Mouse (Mus musculus) midbrain, embryonic 13.5 days (tissue): ENCODE measurements around the gene Acp5. TPM values are rescaled to one million over a fixed set of nuclear protein-coding genes. Genes with fewer than 3 reads are reported as not detected.

ENCODE experiments used
- ATAC-seq: fragments of 200-750 bp; cut with Nextera tagmentation; 2 replicates; pipeline ENCODE4 v1.8.0; 2017; ENCODE audit warnings: mild to moderate bottlenecking, moderate TSS enrichment, moderate library complexity
- H3K27ac ChIP-seq: fragments of 300-500 bp; sonication (generic); 2 replicates; pipeline ENCODE4 v1.5.1; 2015; ENCODE audit warnings: inconsistent platforms, mild to moderate bottlenecking, moderate library complexity
- H3K27me3 ChIP-seq: fragments of 300-500 bp; sonication (generic); 2 replicates; pipeline ENCODE4 v1.6.1; 2015; ENCODE audit warnings: mild to moderate bottlenecking, inconsistent platforms
- H3K36me3 ChIP-seq: fragments of 300-500 bp; sonication (generic); 2 replicates; pipeline ENCODE4 v1.6.1; 2015; ENCODE audit warnings: mild to moderate bottlenecking, inconsistent platforms
- H3K4me1 ChIP-seq: fragments of 300-500 bp; sonication (generic); replicated peaks from 2 replicates; pipeline ENCODE4 v1.6.1; 2015; ENCODE audit warnings: inconsistent platforms
- H3K4me2 ChIP-seq: fragments of 300-500 bp; sonication (generic); replicated peaks from 2 replicates; pipeline ENCODE4 v1.6.1; 2015; ENCODE audit warnings: moderate library complexity, mild to moderate bottlenecking, inconsistent platforms
- H3K4me3 ChIP-seq: fragments of 300-500 bp; sonication (generic); replicated peaks from 2 replicates; pipeline ENCODE4 v1.5.1; 2015; ENCODE audit warnings: mild to moderate bottlenecking, inconsistent platforms
- H3K9ac ChIP-seq: fragments of 300-500 bp; sonication (generic); replicated peaks from 2 replicates; pipeline ENCODE4 v1.6.1; 2015; ENCODE audit warnings: mild to moderate bottlenecking, inconsistent platforms
- H3K9me3 ChIP-seq: fragments of 300-500 bp; sonication (generic); 2 replicates; pipeline ENCODE4 v1.6.1; 2016; ENCODE audit warnings: mild to moderate bottlenecking, inconsistent platforms
- WGBS: fragments of 180-500 bp; shearing (Covaris S2); methylation state at CpG from one replicate; pipeline ENCODE4 v1.1.7; 2015; 5-methylcytosine and 5-hydroxymethylcytosine counted together
- microRNA-seq: library from miRNA; unstranded; fragments of <30 nt; microRNA quantifications from one replicate; pipeline ENCODE4, GENCODE M21; 2016
- polyA plus RNA-seq: library from polyadenylated mRNA; unstranded; fragments of >200 nt; fragmentation: Nextera tagmentation; extraction: Ambion mirVana; gene quantifications from 2 replicates; pipeline ENCODE4 v1.2.1, GENCODE M21; 2015

Gene Acp5
- polyA plus RNA-seq, 1 experiment from 2014 or later: 0.42 TPM

- Histone ChIP-seq H3K27me3 (no peaks in the 10 kb centered on the region), H3K9ac (no peak overlapping the region), H3K27ac (no peak overlapping the region), H3K4me2 (no peak overlapping the region), H3K4me1 (peaks cover 22% of the 10 kb centered on the region), H3K36me3 (peaks cover 4% of the 10 kb centered on the region; the same call in 1 of the 2 replicates), H3K4me3 (no peak overlapping the region), H3K9me3 (no peaks in the 10 kb centered on the region)
- ATAC-seq: no peak
- WGBS: 88% methylated on average over 2 of the region's 2 CpGs
These were observed 48.4 kb downstream of the Acp5 start for GRCm38 (mm10) chr9:22087034-22087618.

GRCm38 (mm10) chr9:22086012-22086411 is 49.5 kb downstream of the Acp5 start:
- H3K9me3 ChIP-seq: no peaks in the 10 kb centered on the region
- H3K27me3 ChIP-seq: no peaks in the 10 kb centered on the region
- peak overlapping the region; percentile 69 for H3K9ac ChIP-seq
- H3K4me3 ChIP-seq: peak overlapping the region; percentile 72
- ATAC-seq: no peak
- 87% methylated on average over 6 of the region's 6 CpGs for WGBS
- H3K4me2 ChIP-seq: peak overlapping the region; percentile 81
- H3K36me3 ChIP-seq: peaks cover 7% of the 10 kb centered on the region; the same call in 1 of the 2 replicates
- H3K4me1 ChIP-seq: peaks cover 22% of the 10 kb centered on the region
- H3K27ac ChIP-seq: no peak overlapping the region

DNA sequence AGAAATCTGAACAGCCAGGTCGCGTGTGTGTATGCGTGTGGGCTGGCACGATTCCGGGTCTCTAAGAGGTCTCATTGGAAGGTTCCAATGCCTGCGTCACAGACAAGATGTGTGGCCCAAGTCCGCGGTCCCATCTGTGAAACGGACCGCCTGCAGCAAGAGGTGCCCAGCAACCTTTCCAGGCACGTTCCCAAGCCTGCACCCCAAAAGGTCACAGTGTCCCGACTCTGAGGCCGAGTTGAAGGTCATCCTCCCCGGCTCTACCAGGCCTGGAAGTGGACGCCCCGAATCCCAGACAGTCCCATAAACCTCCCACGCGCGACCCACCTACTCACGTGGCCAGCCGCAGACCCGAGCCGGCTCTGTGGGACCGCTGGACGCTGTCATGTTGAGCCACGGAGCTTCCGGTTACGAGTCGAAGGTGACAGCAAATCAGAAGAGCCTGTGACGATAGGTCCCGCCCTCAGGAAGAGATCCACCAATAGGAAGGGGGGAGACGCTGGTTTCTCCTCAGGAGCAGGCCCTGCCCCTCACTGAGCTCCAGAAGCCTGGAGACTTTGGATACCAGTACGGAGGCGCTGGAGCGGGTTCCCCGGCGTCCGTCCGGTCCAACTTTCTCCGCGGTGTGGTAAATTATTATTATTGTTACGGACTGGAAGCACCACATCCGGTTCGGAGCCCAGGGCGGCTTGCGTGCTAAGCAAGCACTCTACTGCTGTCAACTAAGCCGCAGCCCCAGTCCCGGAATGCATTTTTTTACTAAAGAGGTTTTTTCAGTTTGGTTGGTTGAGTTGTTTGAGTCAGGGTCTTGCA is 50.3 kb downstream of the Acp5 start, which contains the start of gene Ecsit:
Ecsit (minus strand) TSS at position 417 of the 813 bp plus-strand sequence.
- Histone ChIP-seq H3K9me3 (no peaks in the 10 kb centered on the region), H3K27ac (peak within 1 kb of the TSS; percentile 57), H3K4me1 (peaks cover 22% of the 10 kb centered on the region), H3K36me3 (peaks cover 8% of the 10 kb centered on the region; the same call in 1 of the 2 replicates), H3K9ac (peak within 1 kb of the TSS; percentile 69), H3K27me3 (no peaks in the 10 kb centered on the region), H3K4me3 (peak within 1 kb of the TSS; percentile 72), H3K4me2 (peak within 1 kb of the TSS; percentile 81)
- WGBS: under 1% methylated on average over 48 of the region's 48 CpGs
- peak; percentile 99 for ATAC-seq

DNA sequence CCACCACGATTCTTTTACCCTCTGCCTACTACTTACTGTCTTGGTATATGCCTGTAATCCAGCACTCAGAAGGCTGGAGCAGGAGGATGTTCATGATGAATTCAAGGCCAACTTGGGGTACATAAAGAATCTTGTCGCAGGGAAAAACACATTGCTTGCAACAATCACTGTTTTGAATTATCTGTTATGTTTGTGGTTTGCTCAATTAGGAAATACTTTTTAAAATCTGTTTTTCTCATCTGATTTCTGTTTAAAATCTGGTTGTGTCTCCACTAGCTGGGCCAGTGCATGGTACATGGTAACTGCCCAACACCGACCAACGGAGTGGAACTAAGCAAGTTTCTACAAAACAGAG is 50.9 kb downstream of the Acp5 start:
- peaks cover 12% of the 10 kb centered on the region; the same call in 1 of the 2 replicates for H3K36me3 ChIP-seq
- H3K27me3 ChIP-seq: no peaks in the 10 kb centered on the region
- no peak overlapping the region for H3K27ac ChIP-seq
- peak overlapping the region; percentile 69 for H3K9ac ChIP-seq
- WGBS: 35% methylated on average over 4 of the region's 4 CpGs
- H3K9me3 ChIP-seq: no peaks in the 10 kb centered on the region
- no peak for ATAC-seq
- peak overlapping the region; percentile 72 for H3K4me3 ChIP-seq
- H3K4me2 ChIP-seq: peak overlapping the region; percentile 81
- peaks cover 22% of the 10 kb centered on the region for H3K4me1 ChIP-seq

Small RNA genes lying within 50 kb of the gene (microRNA-seq; reads per million reads assigned to microRNA genes)
- gene Mir7084: not detected

Other genes starting within 250 kb of the Acp5 start
- 10.8 and 11.4 TPM in 2 replicates for gene Rab3d, start 217.5 kb downstream of the Acp5 start, polyA plus RNA-seq
- gene Ccdc159, start 208.2 kb downstream of the Acp5 start, polyA plus RNA-seq: 7.1 and 10.3 TPM in 2 replicates
- gene Tmem205, start 208.2 kb downstream of the Acp5 start, polyA plus RNA-seq: 41.1 and 42.0 TPM in 2 replicates
- 65.8 and 72.0 TPM in 2 replicates for gene Plppr2, start 198.7 kb downstream of the Acp5 start, polyA plus RNA-seq
- 9.8 and 12.6 TPM in 2 replicates for gene Swsap1, start 180.0 kb downstream of the Acp5 start, polyA plus RNA-seq
- 1.4 and 2.5 TPM in 2 replicates for gene Epor, start 172.2 kb downstream of the Acp5 start, polyA plus RNA-seq
- gene Rgl3, start 146.3 kb downstream of the Acp5 start, polyA plus RNA-seq: 1.0 and 1.4 TPM in 2 replicates
- 3.9 and 4.9 TPM in 2 replicates for gene Ccdc151, start 133.1 kb downstream of the Acp5 start, polyA plus RNA-seq
- gene Prkcsh, start 132.9 kb downstream of the Acp5 start, polyA plus RNA-seq: 94.7 and 99.3 TPM in 2 replicates
- 84.4 and 89.4 TPM in 2 replicates for gene Elavl3, start 83.7 kb downstream of the Acp5 start, polyA plus RNA-seq
- not detected in 2 replicates for gene Gm49318, start 64.5 kb downstream of the Acp5 start, polyA plus RNA-seq
- 17.7 and 19.8 TPM in 2 replicates for gene Zfp653, start 64.3 kb downstream of the Acp5 start, polyA plus RNA-seq
- gene Ecsit, start 50.3 kb downstream of the Acp5 start, polyA plus RNA-seq: 44.3 and 50.3 TPM in 2 replicates
- gene Cnn1, start 36.5 kb downstream of the Acp5 start, polyA plus RNA-seq: 1.7 and 2.0 TPM in 2 replicates
- gene Elof1, start 18.5 kb downstream of the Acp5 start, polyA plus RNA-seq: 185 and 190 TPM in 2 replicates
- 79.4 and 88.3 TPM in 2 replicates for gene Pigyl, start 21.1 kb upstream of the Acp5 start, polyA plus RNA-seq
- gene Zfp872, start 52.4 kb upstream of the Acp5 start, polyA plus RNA-seq: 0.22 and 0.24 TPM in 2 replicates
- gene Zfp809, start 90.0 kb upstream of the Acp5 start, polyA plus RNA-seq: 10.1 and 13.4 TPM in 2 replicates
- gene Zfp599, start 124.2 kb upstream of the Acp5 start, polyA plus RNA-seq: 9.7 and 10.0 TPM in 2 replicates
- gene Zfp810, start 171.9 kb upstream of the Acp5 start, polyA plus RNA-seq: 39.9 and 43.3 TPM in 2 replicates